Mouse (Mus musculus) G1E (cell line): ENCODE data around the gene Rora.

Source experiments
- CTCF ChIP-seq: IDR thresholded peaks from 2 replicates; pipeline ENCODE4 v1.5.1; 2012; ENCODE audit warnings: low read depth, low read length, inconsistent platforms, mixed read lengths
- GATA1 ChIP-seq: IDR thresholded peaks from 2 replicates; pipeline ENCODE4 v1.6.1; 2012; ENCODE audit warnings: borderline replicate concordance, low read length, inconsistent platforms, mixed read lengths
- GATA2 ChIP-seq: IDR thresholded peaks from 2 replicates; pipeline ENCODE4 v1.6.1; 2012; ENCODE audit warnings: low read depth, low read length, inconsistent platforms, borderline replicate concordance
- POLR2AphosphoS5 ChIP-seq: IDR thresholded peaks from 2 replicates; pipeline ENCODE4 v1.6.1; 2012; ENCODE audit warnings: low read depth, low read length, inconsistent platforms; ENCODE audit not compliant: insufficient replicate concordance
- TAL1 ChIP-seq: conservative IDR thresholded peaks from 2 replicates; pipeline ENCODE4 v1.6.1; 2012; ENCODE audit warnings: low read depth, low read length, inconsistent platforms, mixed read lengths

GRCm38 (mm10) chr9:68641123-68641522, 12.5 kb upstream of the Rora start:
- TF ChIP-seq CTCF (no peak), GATA1 (no peak), TAL1 (no peak), GATA2 (no peak), POLR2AphosphoS5 (no peak)
